Mouse (Mus musculus) duodenum, adult 2 months (tissue): ENCODE data around the gene Aurkc. TPM values are rescaled to one million over a fixed set of nuclear protein-coding genes. Genes with fewer than 3 reads are reported as not detected.

Experiments used
- polyA plus RNA-seq: library from polyadenylated mRNA; depleted of rRNA; stranded (reverse); fragments of >200 nt; gene quantifications from 2 replicates; pipeline ENCODE4 v1.2.3, GENCODE M21; 2012; ENCODE audit warnings: low replicate concordance; rRNA removed

Gene Aurkc
- polyA plus RNA-seq = not detected in 2 replicates

DNA sequence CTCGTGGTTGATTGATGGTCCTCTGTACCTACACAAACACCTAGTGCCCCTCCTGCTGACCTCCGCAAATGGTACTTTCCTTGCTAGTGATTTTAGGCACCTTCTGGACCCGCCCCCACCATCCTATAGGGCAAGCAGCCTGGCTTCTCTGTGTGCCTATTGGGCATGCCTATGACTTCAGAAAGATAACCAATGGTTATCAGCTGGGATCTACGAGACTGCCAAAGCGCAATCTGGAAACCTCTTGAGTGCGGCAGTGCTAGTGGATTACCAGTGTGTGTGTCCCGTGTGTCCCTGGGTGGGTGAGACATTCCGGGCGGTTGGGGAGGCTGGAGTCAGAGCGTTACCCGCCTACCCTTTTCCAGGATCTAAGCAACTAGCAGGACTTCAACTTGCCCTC, at the start of gene Aurkc:
TSS of gene Aurkc (plus strand) at position 50 of the 400 bp plus-strand sequence.

Other genes with a start within 250 kb of the Aurkc start
- gene Zfp954, start 126.2 kb downstream of the Aurkc start, polyA plus RNA-seq = 3.4 and 3.8 TPM in 2 replicates
- 0.06 TPM in 2 replicates for gene Zfp773, start 141.5 kb downstream of the Aurkc start, polyA plus RNA-seq
- 0.08 and 0.13 TPM in 2 replicates for gene Zfp418, start 176.0 kb downstream of the Aurkc start, polyA plus RNA-seq
- gene Zfp772, start 214.7 kb downstream of the Aurkc start, polyA plus RNA-seq = 0.17 and 0.32 TPM in 2 replicates